Mouse (Mus musculus): ENCODE data around the gene Nat14.
A peak's percentile ranks its signal among the peaks of the same experiment; 100 is the strongest.

The Nat14 gene

GRCm38 (mm10) chr7:4899649-4900522, 21.9 kb upstream of the Nat14 start:
- no peak for TF ChIP-seq NANOG (IDR thresholded peaks at IDR 0.05; ENCODE audit: borderline replicate concordance, low read length)
- Histone ChIP-seq H3K4me3 (replicated peaks; ENCODE audit: low read length) (peak overlapping the region; percentile 67), H3K4me1 (replicated peaks; ENCODE audit: low read depth, low read length) (peaks cover 80% of the 10 kb centered on the region), H3K36me3 (ENCODE audit: insufficient read depth, low read length) (peaks cover 24% of the 10 kb centered on the region), H3K27me3 (ENCODE audit: insufficient read depth, low read length) (no peaks in the 10 kb centered on the region), H3K9me3 (ENCODE audit: low read length) (no peaks in the 10 kb centered on the region)

GRCm38 (mm10) chr7:4900523-4900851, 21.3 kb upstream of the Nat14 start:
- Histone ChIP-seq H3K9me3 (ENCODE audit: low read length) (no peaks in the 10 kb centered on the region), H3K27me3 (ENCODE audit: insufficient read depth, low read length) (no peaks in the 10 kb centered on the region), H3K36me3 (ENCODE audit: insufficient read depth, low read length) (peaks cover 29% of the 10 kb centered on the region), H3K4me3 (replicated peaks; ENCODE audit: low read length) (peak overlapping the region; percentile 53; the same call in 1 of the 2 replicates), H3K4me1 (replicated peaks; ENCODE audit: low read depth, low read length) (peaks cover 77% of the 10 kb centered on the region)
- TF ChIP-seq POU5F1 (IDR thresholded peaks at IDR 0.05; ENCODE audit: borderline replicate concordance, low read length) (no peak), CTCF (conservative IDR thresholded peaks at IDR 0.05; ENCODE audit: low read length) (no peak), NANOG (IDR thresholded peaks at IDR 0.05; ENCODE audit: borderline replicate concordance, low read length) (no peak)

- Histone ChIP-seq H3K4me1 (replicated peaks; ENCODE audit: low read depth, low read length) (peaks cover 77% of the 10 kb centered on the region), H3K9me3 (ENCODE audit: low read length) (no peaks in the 10 kb centered on the region), H3K36me3 (ENCODE audit: insufficient read depth, low read length) (peaks cover 32% of the 10 kb centered on the region), H3K27me3 (ENCODE audit: insufficient read depth, low read length) (no peaks in the 10 kb centered on the region), H3K4me3 (replicated peaks; ENCODE audit: low read length) (no peak overlapping the region)
- no peak for TF ChIP-seq POU5F1 (IDR thresholded peaks at IDR 0.05; ENCODE audit: borderline replicate concordance, low read length)
- TF ChIP-seq NANOG (IDR thresholded peaks at IDR 0.05; ENCODE audit: borderline replicate concordance, low read length), result peak; percentile 36; the same call in 1 of the 2 replicates
- peak; percentile 96 for TF ChIP-seq CTCF (conservative IDR thresholded peaks at IDR 0.05; ENCODE audit: low read length)
These were observed 20.7 kb upstream of the Nat14 start for GRCm38 (mm10) chr7:4901171-4901570.

GRCm38 (mm10) chr7:4902404-4902803, 19.4 kb upstream of the Nat14 start:
- Histone ChIP-seq H3K27me3 (ENCODE audit: insufficient read depth, low read length) (no peaks in the 10 kb centered on the region), H3K4me1 (replicated peaks; ENCODE audit: low read depth, low read length) (peaks cover 80% of the 10 kb centered on the region), H3K9me3 (ENCODE audit: low read length) (no peaks in the 10 kb centered on the region), H3K36me3 (ENCODE audit: insufficient read depth, low read length) (peaks cover 36% of the 10 kb centered on the region), H3K4me3 (replicated peaks; ENCODE audit: low read length) (no peak overlapping the region)
- TF ChIP-seq NANOG (IDR thresholded peaks at IDR 0.05; ENCODE audit: borderline replicate concordance, low read length), result no peak; the same call in 1 of the 2 replicates
- TF ChIP-seq POU5F1 (IDR thresholded peaks at IDR 0.05; ENCODE audit: borderline replicate concordance, low read length), result no peak; the same call in 1 of the 2 replicates
- no peak for TF ChIP-seq CTCF (conservative IDR thresholded peaks at IDR 0.05; ENCODE audit: low read length)

- Histone ChIP-seq H3K4me1 (replicated peaks; ENCODE audit: low read depth, low read length) (peaks cover 86% of the 10 kb centered on the region), H3K36me3 (ENCODE audit: insufficient read depth, low read length) (peaks cover 74% of the 10 kb centered on the region), H3K4me3 (replicated peaks; ENCODE audit: low read length) (peak within 1 kb of the TSS; percentile 48), H3K27me3 (ENCODE audit: insufficient read depth, low read length) (no peaks in the 10 kb centered on the region), H3K9me3 (ENCODE audit: low read length) (no peaks in the 10 kb centered on the region)
- TF ChIP-seq CTCF (conservative IDR thresholded peaks at IDR 0.05; ENCODE audit: low read length) (no peak), POU5F1 (IDR thresholded peaks at IDR 0.05; ENCODE audit: borderline replicate concordance, low read length) (no peak), NANOG (IDR thresholded peaks at IDR 0.05; ENCODE audit: borderline replicate concordance, low read length) (no peak)
These were observed 15.3 kb upstream of the Nat14 start, which contains the start of gene Gm36210 for GRCm38 (mm10) chr7:4906466-4906950. Gm36210 (minus strand) TSS chr7:4906516.

- peak overlapping the region; percentile 90 for H3K4me3 ChIP-seq (replicated peaks; ENCODE audit: low read length)
- H3K36me3 ChIP-seq (ENCODE audit: insufficient read depth, low read length), result peaks cover 50% of the 10 kb centered on the region
- no peaks in the 10 kb centered on the region for H3K9me3 ChIP-seq (ENCODE audit: low read length)
- TF ChIP-seq CTCF (conservative IDR thresholded peaks at IDR 0.05; ENCODE audit: low read length), result peak; percentile 72
- no peak for TF ChIP-seq NANOG (IDR thresholded peaks at IDR 0.05; ENCODE audit: borderline replicate concordance, low read length)
- H3K4me1 ChIP-seq (replicated peaks; ENCODE audit: low read depth, low read length), result peaks cover 77% of the 10 kb centered on the region
- no peaks in the 10 kb centered on the region for H3K27me3 ChIP-seq (ENCODE audit: insufficient read depth, low read length)
These were observed 10.3 kb upstream of the Nat14 start for GRCm38 (mm10) chr7:4911561-4911960.

- peak overlapping the region; percentile 90 for H3K4me3 ChIP-seq (replicated peaks; ENCODE audit: low read length)
These were observed 9.6 kb upstream of the Nat14 start for GRCm38 (mm10) chr7:4912248-4912647.

GRCm38 (mm10) chr7:4915007-4915665, 6.7 kb upstream of the Nat14 start, which contains the start of gene Zfp628:
Zfp628 (plus strand) TSS chr7:4915217.
- no peaks in the 10 kb centered on the region; the same call in 1 of the 2 replicates for H3K27me3 ChIP-seq (ENCODE audit: insufficient read depth, low read length)
- peaks cover 47% of the 10 kb centered on the region for H3K36me3 ChIP-seq (ENCODE audit: insufficient read depth, low read length)
- TF ChIP-seq NANOG (IDR thresholded peaks at IDR 0.05; ENCODE audit: borderline replicate concordance, low read length) (no peak), POU5F1 (IDR thresholded peaks at IDR 0.05; ENCODE audit: borderline replicate concordance, low read length) (no peak)
- peaks cover 77% of the 10 kb centered on the region for H3K4me1 ChIP-seq (replicated peaks; ENCODE audit: low read depth, low read length)
- H3K4me3 ChIP-seq (replicated peaks; ENCODE audit: low read length), result peak within 1 kb of the TSS; percentile 90
- no peaks in the 10 kb centered on the region for H3K9me3 ChIP-seq (ENCODE audit: low read length)

More at GRCm38 (mm10) chr7:4912248-4912647, 9.6 kb upstream of the Nat14 start:
- Histone ChIP-seq H3K27me3 (ENCODE audit: insufficient read depth, low read length) (no peaks in the 10 kb centered on the region), H3K9me3 (ENCODE audit: low read length) (no peaks in the 10 kb centered on the region), H3K36me3 (ENCODE audit: insufficient read depth, low read length) (peaks cover 54% of the 10 kb centered on the region), H3K4me1 (replicated peaks; ENCODE audit: low read depth, low read length) (peaks cover 77% of the 10 kb centered on the region)
- no peak for TF ChIP-seq CTCF (conservative IDR thresholded peaks at IDR 0.05; ENCODE audit: low read length)

Measured in E14TG2a.4 (cell line).